Mouse (Mus musculus): Measurements from ENCODE around the gene Olfr322.
"Not testable (repeated sequence)": the region's sequence is repeated elsewhere in the genome, so short reads cannot be mapped to it uniquely, and the experiment has no call there.

Olfr322 gene

DNA sequence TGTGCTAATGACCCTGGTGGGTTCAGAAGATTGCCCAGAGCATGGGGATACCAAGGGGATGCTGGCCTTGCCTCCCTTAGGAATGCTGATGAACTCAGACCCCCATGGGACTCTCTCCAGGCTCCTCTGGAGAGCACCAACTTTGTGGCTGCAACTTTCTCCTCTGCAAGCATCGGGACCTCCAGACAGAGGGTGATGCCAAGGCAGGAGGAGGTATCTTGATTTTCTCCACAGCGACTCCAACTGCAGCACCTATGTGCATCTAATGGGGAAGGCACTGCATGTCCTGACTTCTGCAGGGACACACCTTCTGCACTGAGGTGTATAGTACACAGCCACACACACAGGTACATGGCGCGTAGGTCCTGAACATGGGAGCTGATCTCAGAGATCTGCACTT is at the start of gene Olfr322:
TSS of gene Olfr322 (plus strand) at position 187 of the 400 bp plus-strand sequence.
- DNase-seq = no peak

DNA sequence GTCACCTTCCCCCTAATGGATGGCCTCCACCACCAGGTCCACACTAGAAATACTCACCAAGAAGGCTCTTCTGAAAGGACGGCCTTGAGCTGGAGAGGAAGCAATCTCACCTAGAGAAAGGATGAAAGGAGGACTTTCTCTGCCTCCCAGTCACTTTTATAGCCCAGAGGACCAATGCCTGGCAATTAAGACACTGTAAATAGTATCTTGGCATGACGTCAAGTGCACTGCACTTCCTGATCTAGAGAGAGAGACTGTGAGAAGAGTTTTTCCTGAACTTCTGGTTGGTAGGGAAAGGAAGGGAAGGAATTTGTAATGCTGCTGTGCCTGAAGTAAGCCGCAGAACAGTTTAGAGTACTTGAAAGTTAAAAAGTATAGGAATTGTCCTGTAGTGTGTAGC is 45.2 kb upstream of the Olfr322 start:
- DNase-seq = no peak

DNA sequence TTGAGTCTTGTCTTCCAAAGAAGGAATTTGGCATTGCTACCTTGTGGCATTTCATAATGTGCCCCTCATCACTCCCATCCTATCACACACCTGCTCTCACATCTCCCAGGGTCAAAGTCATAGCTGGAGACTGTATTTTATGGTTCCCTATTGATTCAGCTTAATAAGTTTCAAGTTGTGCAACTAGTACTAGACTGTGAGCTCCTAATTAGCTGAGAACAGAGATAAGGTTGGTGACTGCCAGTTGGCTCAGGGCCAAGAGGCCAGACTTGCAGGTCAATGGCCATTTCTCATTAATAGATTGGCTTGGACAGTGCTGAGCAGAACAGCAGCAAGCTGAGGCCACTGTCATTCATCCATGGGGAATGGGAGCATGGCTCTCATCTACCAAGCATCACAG is 44.1 kb upstream of the Olfr322 start:
- DNase-seq = peak; percentile 15

DNA sequence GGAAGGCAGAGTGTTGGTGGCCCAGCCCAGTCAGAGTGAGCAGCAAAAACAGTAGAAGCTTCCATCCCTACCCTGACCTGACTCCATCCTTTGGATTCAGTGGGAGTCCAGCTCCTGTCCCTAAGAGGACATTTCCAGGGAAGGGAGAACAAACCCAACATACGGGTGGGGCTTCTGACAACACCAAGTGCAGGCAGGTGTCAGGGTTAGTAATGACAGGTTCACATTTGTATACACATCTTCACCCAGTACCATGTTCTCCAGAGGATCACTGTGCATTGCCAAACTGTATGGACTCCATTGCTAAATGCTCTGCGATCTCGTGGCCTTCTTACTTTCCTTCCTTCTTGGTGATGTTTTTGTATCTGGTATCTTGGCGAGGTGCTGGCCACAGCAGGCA is 42.6 kb upstream of the Olfr322 start, which contains the start of gene 2210407C18Rik:
TSS of gene 2210407C18Rik (minus strand) at position 101 of the 400 bp plus-strand sequence.
- DNase-seq = no peak

DNA sequence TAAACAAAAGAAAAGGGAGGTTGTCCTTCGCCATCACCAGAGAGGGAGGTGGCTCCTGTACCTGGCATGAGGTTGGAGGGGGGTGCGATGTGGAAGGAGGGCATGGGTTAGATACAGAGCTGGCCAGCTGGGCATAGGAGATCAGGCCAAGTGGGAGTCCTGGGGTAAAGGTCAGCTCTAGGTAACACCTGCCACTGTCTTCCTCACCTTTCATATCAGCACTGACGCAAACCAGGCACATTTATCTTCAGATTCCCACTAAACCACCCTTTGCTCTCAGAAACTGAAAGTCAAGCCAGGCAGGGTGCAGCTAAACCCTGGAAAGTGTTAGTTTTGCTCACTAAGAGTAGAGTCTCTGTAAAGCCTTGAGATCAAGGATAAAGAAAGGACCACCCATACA is 40.2 kb upstream of the Olfr322 start:
- DNase-seq = no peak

DNA sequence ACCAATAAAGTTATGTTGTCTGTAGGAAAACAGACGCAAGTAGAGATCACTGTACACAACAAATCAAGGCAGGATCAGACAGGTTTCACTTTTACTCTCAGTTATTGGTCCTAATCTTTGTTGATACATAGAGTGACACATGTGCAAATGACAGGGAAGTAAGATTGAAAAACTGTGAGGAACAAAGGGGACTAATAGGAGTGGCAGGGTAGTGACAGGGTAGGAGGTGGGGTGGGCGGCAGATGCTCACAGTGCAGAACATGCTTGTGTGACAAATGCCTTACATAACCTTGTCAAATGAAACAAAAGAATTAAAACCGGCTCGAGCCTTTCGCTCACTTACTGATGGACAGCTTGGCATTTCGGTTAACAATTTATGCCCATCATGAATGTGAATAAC is 39.8 kb upstream of the Olfr322 start:
- DNase-seq = no peak

DNA sequence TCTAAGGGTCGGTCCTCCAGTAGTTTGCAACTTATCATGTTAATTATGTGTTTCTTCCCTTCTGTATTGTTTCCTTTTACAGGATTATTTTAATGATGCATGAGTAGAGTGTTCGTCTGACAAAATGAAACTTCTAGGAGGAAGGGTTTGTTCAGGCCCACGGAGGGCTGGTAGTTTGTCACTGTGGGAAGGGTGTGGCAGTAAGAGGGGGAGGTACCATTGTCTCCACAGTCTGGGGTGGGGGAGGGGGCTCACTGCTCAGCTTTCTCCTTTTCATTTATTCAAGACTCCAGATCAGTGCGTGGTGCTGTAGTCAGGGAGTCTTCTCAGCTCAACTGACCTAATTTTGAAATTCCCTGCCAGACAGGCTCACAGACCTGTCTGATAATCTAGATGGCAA is 32.4 kb upstream of the Olfr322 start:
- DNase-seq = no peak

DNA sequence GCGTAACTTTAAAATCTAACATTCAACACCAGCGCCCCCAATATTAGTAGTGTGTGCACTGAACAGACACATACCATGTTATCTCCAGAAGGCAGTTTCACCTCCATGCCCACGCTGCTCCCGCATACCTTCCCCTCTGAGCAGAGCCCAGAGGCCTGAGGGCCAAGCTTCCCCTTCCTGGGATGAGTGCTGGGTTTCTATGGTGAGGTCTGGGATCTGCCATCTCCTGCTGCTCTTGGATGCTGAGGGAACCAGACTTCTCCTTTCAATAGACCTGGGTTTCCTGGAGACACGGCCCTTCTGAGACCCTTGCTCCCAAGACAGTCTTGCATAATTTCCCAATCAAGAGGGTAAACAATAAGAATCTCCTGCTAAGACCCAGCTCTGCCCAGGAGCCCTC is 28.2 kb upstream of the Olfr322 start, which contains the start of gene Olfr323:
TSS of gene Olfr323 (minus strand) at position 101 of the 400 bp plus-strand sequence.
- DNase-seq = no peak

DNA sequence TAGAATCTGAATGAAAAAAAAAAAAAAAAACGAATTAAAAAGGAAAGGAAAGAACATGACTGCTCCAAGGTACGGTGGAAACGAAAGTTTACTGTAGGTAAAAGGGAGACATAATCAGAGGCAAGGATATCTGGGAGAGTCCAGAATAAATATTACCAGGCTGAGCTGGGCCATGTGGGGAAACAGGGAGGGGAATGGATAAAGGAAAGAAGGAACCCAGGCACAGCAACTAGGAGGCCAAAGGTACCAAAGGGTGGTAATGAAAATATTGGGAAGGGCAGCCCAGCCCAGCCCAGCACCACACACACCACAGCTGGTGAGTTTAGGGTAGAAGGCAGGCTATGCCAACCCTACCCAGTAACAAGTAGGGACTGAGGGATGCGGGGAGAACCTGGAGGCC is 23.7 kb upstream of the Olfr322 start:
- DNase-seq = no peak

DNA sequence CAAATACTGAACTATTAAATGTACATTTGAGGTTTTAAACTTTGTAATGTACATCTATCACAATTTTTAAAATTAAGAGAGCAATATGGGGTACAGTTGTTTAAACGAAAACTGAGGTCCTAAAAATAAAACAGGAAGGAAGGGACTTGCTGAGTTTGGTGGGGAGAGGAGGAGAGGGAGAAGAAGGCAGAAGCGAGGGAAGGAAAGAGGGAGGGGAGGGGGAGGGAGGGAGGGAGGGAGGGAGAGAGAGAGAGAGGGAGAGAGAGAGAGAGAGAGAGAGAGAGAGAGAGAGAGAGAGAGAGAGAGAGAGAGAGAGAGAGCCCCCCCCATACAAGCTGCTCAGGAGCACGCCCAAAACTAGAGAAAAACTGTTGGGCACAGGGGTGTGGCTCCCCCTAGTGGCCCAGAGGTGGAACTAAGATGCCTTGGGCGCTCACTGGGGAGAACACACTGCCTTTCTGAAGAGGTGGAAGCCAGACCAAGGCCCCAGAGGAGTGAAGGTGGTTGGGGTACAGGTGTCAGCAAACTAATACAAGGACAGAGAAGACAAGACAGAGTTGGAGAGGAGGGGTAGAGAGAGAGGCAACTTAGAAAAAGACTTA is 22.1 kb upstream of the Olfr322 start:
- DNase-seq = peak; percentile 78

DNA sequence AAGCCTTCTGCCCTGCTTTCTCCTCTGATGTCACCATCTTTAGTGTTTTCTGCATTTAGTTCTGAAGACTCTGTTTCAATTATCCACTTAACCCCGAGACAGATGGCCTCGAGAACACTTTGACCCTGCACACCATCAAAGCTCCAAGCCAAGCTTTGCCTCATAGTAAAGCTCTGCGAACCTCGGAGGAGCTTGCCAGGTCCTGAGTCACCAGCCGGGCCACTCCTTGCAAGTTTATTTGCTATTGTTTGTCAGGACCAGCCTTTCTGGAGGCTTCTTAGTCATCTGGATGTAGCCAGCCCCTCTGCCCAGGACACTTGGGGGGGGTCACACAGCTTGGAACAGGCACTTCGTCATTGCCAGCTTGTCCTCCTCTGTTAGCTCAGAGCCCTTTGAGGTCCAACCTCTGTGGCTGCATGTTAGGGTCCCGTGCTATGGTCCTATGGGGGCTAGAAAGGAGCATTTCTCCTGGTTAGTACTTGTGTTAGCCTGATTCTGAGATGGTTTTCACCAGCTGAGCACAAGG is 20.3 kb upstream of the Olfr322 start:
- no peak for DNase-seq

DNA sequence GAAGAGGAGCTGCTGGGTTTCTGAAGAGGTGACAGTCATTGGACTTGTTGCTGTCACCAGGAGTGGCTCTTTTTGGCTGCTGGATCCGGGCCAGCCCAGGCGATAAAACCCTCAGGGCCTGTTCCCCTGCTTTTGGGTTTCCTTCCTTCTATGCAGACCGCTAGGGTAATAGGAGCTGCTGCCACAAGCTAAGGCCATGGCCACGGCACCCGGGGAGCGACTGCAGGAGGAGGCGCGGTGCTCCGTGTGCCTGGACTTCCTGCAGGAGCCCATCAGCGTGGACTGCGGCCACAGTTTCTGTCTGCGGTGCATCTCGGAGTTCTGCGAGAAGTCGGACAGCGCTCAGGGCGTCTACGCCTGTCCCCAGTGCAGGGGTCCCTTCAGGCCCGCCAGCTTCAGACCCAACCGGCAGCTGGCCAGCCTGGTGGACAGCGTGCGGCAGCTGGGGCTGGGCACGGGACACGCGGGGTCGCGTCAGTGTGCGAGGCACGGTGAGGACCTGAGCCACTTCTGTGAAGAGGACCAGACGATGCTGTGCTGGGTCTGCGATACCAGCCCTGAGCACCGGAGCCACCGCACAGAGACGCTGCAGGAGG is 18.2 kb upstream of the Olfr322 start, which contains the start of gene Trim58:
TSS of gene Trim58 (plus strand) at position 194 of the 596 bp plus-strand sequence.
- DNase-seq = peak; percentile 80

DNA sequence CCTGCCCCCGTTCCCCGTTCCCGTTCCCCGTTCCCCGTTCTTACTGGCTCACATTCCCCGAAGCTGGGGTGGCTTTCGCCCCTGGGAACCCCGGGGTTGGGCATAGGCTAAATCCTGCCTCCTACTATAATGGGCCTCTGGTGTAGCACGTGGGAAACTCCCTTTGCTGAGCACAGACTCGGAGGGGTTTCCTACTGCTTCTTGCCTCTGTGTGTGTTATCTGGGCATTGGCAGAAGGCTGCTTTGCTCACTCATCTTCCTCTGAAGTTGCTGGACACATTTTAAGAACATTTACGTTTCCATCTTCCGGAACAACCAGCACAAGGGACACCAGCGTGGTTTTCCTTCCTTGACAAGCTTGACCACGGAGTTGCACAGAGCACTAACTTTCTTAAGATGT is 17.5 kb upstream of the Olfr322 start:
- peak; percentile 78 for DNase-seq

DNA sequence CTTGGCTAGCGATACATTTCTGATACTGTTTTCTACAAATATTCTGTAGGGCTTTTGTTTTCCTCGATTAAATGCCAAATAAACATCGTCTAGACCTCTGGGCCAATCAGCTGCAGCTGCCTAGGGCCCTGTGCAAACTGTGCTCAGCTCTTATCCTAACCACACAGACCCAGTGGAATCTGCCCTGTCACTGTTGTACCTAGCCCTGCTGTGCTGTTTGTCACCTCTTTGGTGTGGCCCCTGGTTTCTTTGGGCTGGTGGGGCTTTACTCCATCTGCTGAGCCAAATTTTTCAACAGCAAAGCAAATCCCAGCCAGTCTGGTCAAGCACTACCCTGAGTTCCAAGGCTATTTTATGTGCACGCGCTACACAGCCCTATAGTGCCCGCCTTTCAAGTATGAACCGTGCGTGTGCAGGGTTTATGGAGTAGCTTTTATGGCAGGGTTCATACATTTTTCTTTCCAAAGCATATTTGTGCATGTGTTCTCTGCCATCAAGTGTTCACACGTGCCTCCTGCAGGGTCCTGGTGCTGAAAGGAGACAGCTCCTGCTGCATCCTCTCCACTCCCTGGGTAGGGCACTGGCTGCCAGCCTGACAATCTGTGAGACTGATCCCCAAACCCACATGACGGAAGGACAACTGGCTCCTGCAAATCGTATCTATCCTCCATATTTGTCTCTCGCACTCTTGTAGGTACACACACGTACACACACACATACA is 16.8 kb upstream of the Olfr322 start:
- peak; percentile 90 for DNase-seq

DNA sequence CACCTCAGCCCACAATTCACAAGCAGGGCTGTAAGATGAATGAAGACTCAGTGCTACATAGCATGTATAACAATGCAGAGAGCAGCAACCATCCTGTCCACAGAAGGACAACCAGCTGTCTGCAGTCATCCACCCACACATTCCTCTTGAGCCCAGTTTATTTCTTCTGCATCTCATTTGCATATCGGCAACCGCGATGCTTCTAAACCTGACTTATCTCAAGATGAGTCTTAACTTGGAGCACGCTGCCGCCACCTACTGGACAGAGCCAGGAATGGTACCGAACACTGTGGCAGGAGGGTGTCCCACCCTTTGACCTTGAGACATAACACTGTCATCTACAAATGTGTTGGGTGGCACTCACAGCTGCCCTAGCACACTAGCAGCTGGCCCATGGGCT is 15.2 kb upstream of the Olfr322 start:
- peak; percentile 93 for DNase-seq

DNA sequence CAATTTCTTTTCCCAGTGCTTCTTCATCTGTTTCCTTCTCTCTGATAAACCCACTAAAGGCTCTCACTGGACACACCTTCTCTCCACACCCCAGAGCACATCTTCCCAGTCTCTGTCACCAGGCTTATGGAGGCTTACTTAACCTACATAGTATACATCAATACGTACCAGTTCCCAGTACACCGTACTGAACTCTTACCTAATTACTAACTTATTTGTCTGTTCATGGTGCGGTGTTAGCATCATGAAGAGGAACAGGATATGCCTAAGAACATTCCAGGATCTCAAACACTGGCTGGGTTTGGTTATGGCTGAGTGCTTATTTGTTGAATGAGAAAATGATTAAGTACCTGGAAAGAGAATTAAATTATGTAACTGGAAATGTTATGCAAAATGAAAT is 3.4 kb upstream of the Olfr322 start:
- DNase-seq = no peak

DNA sequence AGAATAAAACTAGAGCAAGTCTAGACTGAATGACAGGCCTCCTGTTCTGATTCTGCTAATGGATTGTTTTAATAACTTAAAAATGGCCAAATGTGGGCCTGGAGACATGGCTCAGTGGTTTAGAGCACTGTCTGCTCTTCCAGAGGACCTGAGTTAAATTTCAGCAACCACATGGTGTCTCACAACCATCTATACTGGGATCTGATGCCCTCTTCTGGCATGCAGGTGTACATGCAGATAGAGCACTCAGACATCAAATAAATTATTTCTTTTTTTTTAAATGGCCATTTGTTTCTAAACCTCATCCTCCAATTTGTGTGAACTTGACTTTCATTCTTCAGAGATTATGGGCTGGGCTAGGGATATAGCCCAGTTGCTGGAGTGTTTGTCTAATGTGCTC is 10.7 kb downstream of the Olfr322 start:
- no peak for DNase-seq

DNA sequence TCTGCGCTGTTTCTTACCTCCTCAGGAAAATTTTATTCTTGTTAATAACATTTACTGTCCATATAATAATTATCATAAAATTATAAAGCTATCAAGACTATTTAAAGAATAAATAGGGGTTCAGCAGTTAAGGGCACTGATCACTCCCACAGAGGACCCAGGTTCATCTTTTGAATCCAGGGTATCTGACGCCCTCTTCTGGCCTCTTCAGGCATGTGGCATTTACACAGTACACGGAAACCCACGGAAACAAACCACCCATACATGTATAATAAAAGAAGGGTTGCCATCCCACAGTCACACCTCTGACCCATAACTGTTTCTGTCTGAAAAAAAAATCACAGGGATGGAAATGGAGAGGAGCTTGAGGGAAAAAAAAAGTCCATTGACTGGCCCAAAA is 13.2 kb downstream of the Olfr322 start:
- no peak for DNase-seq

DNA sequence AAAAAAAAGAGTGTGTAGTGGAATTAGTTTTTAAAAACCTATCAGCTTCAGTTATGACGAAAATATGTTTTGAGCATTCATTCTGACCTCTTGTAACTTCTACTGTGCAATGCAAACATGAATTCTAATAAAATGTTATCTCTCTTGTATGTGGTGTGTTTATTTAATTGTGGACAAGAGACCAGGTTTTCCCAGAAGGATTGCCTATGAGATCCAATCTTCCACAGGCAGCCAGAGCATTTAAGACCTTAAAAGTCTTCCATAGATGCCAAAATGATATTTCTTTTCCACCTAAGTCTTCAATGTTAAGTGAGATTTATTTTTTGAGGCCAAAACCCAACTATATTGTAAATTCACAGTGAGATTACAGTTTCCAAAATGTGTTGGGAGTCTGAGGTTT is 22.2 kb downstream of the Olfr322 start, which contains the start of gene Olfr320:
TSS of gene Olfr320 (plus strand) at position 301 of the 400 bp plus-strand sequence.
- no peak for DNase-seq

DNA sequence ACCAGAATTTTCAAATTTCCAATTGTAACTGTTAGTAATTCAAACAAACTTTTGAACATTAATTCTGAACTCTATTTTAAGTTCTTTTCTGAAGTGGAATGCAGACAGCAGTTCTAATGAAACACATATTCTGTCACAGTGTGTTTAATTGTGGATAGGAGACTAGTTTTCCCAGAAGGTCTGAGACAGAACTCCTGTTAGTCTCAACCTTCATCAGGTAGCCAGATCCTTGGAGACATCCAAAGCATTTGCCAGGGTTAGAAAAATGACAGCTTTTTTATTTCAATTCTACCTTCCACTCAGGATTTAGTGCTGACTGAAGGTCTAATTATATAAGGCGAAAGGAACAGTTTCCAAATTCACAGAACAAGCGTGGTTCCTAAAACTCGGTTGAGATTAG is 40.3 kb downstream of the Olfr322 start, which contains the start of gene Olfr319:
TSS of gene Olfr319 (plus strand) at position 301 of the 400 bp plus-strand sequence.
- DNase-seq = no peak

DNA sequence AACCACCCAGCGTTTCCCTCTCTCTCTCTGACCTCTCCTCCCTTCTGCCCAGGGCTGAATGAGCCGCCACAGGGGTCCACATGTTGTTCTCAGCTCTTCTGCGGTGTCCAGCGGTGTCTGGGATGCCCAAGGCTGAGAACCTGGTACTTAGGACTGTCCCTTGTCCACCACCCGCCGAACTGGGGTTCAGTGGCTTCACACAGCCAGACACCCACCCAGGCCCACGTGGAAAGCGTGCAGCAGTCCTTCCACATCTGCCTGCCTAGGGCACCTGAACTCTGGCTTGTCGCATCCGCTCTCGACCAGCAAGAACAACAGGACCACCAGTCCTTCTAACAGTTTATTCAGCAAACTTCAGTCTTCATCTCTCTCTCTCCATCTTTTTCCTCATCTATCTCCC is 50.5 kb downstream of the Olfr322 start:
- DNase-seq = no peak

DNA sequence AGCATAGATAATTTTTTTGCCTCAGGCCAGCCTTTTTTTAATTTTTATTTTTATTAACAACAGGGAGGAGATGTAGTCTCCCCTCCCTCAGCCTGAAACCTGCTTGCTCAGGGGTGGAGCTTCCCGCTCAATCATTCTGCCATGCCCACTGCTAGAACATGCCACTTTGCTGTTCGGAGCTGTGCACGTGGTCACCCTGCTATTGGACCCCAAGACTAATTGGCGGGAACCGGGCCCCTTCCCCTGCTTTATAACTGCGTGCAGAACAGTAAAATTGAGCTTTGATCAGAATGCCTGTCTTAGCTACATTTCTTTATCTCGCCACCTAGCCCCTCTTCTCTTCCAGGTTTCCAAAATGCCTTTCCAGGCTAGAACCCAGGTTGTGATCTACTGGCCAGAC is 59.1 kb downstream of the Olfr322 start:
- DNase-seq = not testable (repeated sequence)

Measured in liver (tissue).